Mouse (Mus musculus): Measurements from ENCODE around the gene Vldlr. TPM values are rescaled to one million over a fixed set of nuclear protein-coding genes. Genes with fewer than 3 reads are reported as not detected.

Gene Vldlr
- total and polyA plus RNA-seq, 3 experiments: not detected

DNA sequence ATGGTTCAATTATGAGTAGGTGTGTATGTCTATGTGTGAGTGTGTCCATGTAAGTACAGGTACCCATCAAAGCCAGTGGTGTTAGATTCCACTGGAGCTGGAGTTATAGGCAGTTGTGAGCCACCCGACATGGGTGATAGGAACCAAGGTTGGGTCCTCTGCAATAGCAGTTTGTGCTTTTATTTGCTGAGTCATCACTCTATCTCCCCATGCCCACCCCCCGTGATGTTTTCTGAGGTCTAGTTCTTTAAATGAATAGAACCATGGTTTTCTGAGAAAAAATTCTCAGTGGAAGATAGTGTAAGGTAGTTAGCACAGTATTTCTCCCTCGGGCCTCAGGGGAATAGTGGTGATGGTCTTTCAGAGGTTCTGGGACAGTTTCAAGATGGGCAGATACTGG lies 39.4 kb downstream of the Vldlr start:
- Histone ChIP-seq H3K36me3 (ENCODE audit: control insufficient read depth in 1 of 2, insufficient read depth in 2 of 2, low read length in 2 of 2) (no peaks in the 10 kb centered on the region), H3K27me3 (ENCODE audit: control insufficient read depth in 1 of 2, insufficient read depth in 2 of 2, low read length in 2 of 2) (no peaks in the 10 kb centered on the region), H3K79me2 (ENCODE audit: control insufficient read depth, insufficient read depth, low read length, poor library complexity) (no peaks in the 10 kb centered on the region), H3K27ac (ENCODE audit: control insufficient read depth, low read depth, low read length) (no peak overlapping the region), H3K9me3 (replicated peaks; ENCODE audit: insufficient read depth, low read length) (no peaks in the 10 kb centered on the region), H3K9ac (ENCODE audit: control insufficient read depth, low read depth, low read length, poor library complexity, severe bottlenecking) (no peak overlapping the region), H3K4me3 (ENCODE audit: control insufficient read depth in 1 of 2, insufficient read depth in 1 of 2, low read depth in 2 of 2, low read length in 2 of 2) (no peak overlapping the region), H3K4me1 (ENCODE audit: control insufficient read depth in 1 of 2, insufficient read depth in 2 of 2, low read length in 2 of 2) (no peaks in the 10 kb centered on the region)
- TF ChIP-seq POLR2AphosphoS5 (IDR thresholded peaks at IDR 0.05; ENCODE audit: borderline replicate concordance, low read depth, low read length): no peak
- no peak for DNase-seq (ENCODE audit: low read depth, low spot score)

DNA sequence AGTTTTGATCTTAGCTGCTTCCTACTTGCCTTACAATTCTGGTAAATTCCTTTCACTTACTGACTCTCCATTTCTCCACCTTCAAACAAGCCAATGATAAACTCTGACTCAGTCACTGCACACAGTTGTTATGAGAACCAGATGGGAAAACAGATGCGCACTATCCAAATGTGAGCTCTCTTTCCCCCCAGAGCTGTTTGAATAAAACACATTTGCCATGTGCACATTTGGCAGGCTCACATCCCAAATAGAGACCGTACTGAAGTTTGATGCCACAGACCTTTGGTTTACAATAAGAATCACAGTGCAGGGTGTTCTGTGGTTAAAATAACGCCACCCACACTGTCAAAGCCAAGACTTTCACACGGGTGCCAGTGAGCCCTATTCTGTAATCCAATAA lies 43.8 kb downstream of the Vldlr start:
- no peaks in the 10 kb centered on the region for H3K27me3 ChIP-seq (ENCODE audit: control insufficient read depth in 1 of 2, insufficient read depth in 2 of 2, low read length in 2 of 2)
- no peaks in the 10 kb centered on the region for H3K4me1 ChIP-seq (ENCODE audit: control insufficient read depth in 1 of 2, insufficient read depth in 2 of 2, low read length in 2 of 2)
- H3K4me3 ChIP-seq (ENCODE audit: control insufficient read depth in 1 of 2, insufficient read depth in 1 of 2, low read depth in 2 of 2, low read length in 2 of 2): no peak overlapping the region
- no peaks in the 10 kb centered on the region for H3K36me3 ChIP-seq (ENCODE audit: control insufficient read depth in 1 of 2, insufficient read depth in 2 of 2, low read length in 2 of 2)
- no peaks in the 10 kb centered on the region for H3K79me2 ChIP-seq (ENCODE audit: control insufficient read depth, insufficient read depth, low read length, poor library complexity)
- H3K27ac ChIP-seq (ENCODE audit: control insufficient read depth, low read depth, low read length): no peak overlapping the region
- H3K9ac ChIP-seq (ENCODE audit: control insufficient read depth, low read depth, low read length, poor library complexity, severe bottlenecking): no peak overlapping the region
- TF ChIP-seq GATA1 (IDR thresholded peaks at IDR 0.05; ENCODE audit: low read depth, low read length): no peak
- no peak for TF ChIP-seq BHLHE40 (IDR thresholded peaks at IDR 0.05; ENCODE audit: borderline replicate concordance, low read depth, low read length)
- TF ChIP-seq JUND (IDR thresholded peaks at IDR 0.05; ENCODE audit: low read depth, low read length): no peak
- no peak for TF ChIP-seq GABPA (IDR thresholded peaks at IDR 0.05; ENCODE audit: low read depth, low read length)
- no peak for TF ChIP-seq ETS1 (IDR thresholded peaks at IDR 0.05; ENCODE audit: low read depth, low read length)
- no peak for TF ChIP-seq MAX (IDR thresholded peaks at IDR 0.05; ENCODE audit: low read length)
- TF ChIP-seq NELFE (IDR thresholded peaks at IDR 0.05; ENCODE audit: low read depth, low read length): no peak
- TF ChIP-seq UBTF (IDR thresholded peaks at IDR 0.05; ENCODE audit: borderline replicate concordance, insufficient read depth, low read depth, low read length): no peak
- TF ChIP-seq MXI1 (IDR thresholded peaks at IDR 0.05; ENCODE audit: low read depth, low read length): no peak
- no peak for TF ChIP-seq ZMIZ1 (IDR thresholded peaks at IDR 0.05; ENCODE audit: low read depth, low read length)
- H3K9me3 ChIP-seq (replicated peaks; ENCODE audit: insufficient read depth, low read length): no peaks in the 10 kb centered on the region
- DNase-seq (ENCODE audit: low read depth, low spot score): no peak

- DNase-seq (ENCODE audit: low read depth, low spot score): no peak
- Histone ChIP-seq H3K4me1 (ENCODE audit: control insufficient read depth in 1 of 2, insufficient read depth in 2 of 2, low read length in 2 of 2) (no peaks in the 10 kb centered on the region), H3K79me2 (ENCODE audit: control insufficient read depth, insufficient read depth, low read length, poor library complexity) (no peaks in the 10 kb centered on the region), H3K36me3 (ENCODE audit: control insufficient read depth in 1 of 2, insufficient read depth in 2 of 2, low read length in 2 of 2) (no peaks in the 10 kb centered on the region), H3K9me3 (replicated peaks; ENCODE audit: insufficient read depth, low read length) (no peaks in the 10 kb centered on the region), H3K4me3 (ENCODE audit: control insufficient read depth in 1 of 2, insufficient read depth in 1 of 2, low read depth in 2 of 2, low read length in 2 of 2) (no peak overlapping the region), H3K27ac (ENCODE audit: control insufficient read depth, low read depth, low read length) (no peak overlapping the region), H3K9ac (ENCODE audit: control insufficient read depth, low read depth, low read length, poor library complexity, severe bottlenecking) (no peak overlapping the region), H3K27me3 (ENCODE audit: control insufficient read depth in 1 of 2, insufficient read depth in 2 of 2, low read length in 2 of 2) (no peaks in the 10 kb centered on the region)
- TF ChIP-seq KAT2A (conservative IDR thresholded peaks at IDR 0.05; ENCODE audit: low read depth, low read length): no peak
- no peak for TF ChIP-seq JUND (IDR thresholded peaks at IDR 0.05; ENCODE audit: low read depth, low read length)
- TF ChIP-seq POLR2AphosphoS2 (IDR thresholded peaks at IDR 0.05; ENCODE audit: low read length): no peak
- no peak for TF ChIP-seq SMC3 (IDR thresholded peaks at IDR 0.05; ENCODE audit: low read depth, low read length)
- no peak for TF ChIP-seq TBP (IDR thresholded peaks at IDR 0.05; ENCODE audit: low read depth, low read length)
- no peak for TF ChIP-seq ZNF384 (IDR thresholded peaks at IDR 0.05; ENCODE audit: low read depth, low read length)
These were observed 44.5 kb downstream of the Vldlr start for GRCm38 (mm10) chr19:27260621-27261278.
